Mouse (Mus musculus) G1E (cell line): Measurements from ENCODE around the gene Fancd2.

ENCODE experiments used
- CTCF ChIP-seq: IDR thresholded peaks from 2 replicates; pipeline ENCODE4 v1.5.1; 2012; ENCODE audit warnings: low read depth, low read length, inconsistent platforms, mixed read lengths
- GATA1 ChIP-seq: IDR thresholded peaks from 2 replicates; pipeline ENCODE4 v1.6.1; 2012; ENCODE audit warnings: borderline replicate concordance, low read length, inconsistent platforms, mixed read lengths
- POLR2AphosphoS5 ChIP-seq: IDR thresholded peaks from 2 replicates; pipeline ENCODE4 v1.6.1; 2012; ENCODE audit warnings: low read depth, low read length, inconsistent platforms; ENCODE audit not compliant: insufficient replicate concordance
- TAL1 ChIP-seq: conservative IDR thresholded peaks from 2 replicates; pipeline ENCODE4 v1.6.1; 2012; ENCODE audit warnings: low read depth, low read length, inconsistent platforms, mixed read lengths

- no peak for TF ChIP-seq CTCF
- TF ChIP-seq GATA1: no peak
- TF ChIP-seq POLR2AphosphoS5: no peak
- no peak for TF ChIP-seq TAL1
Measured at GRCm38 (mm10) chr6:113517434-113518080, 13.9 kb upstream of the Fancd2 start.
